Mouse (Mus musculus) layer of hippocampus, adult 11-12 months (tissue): Measurements from ENCODE around the gene Atl2.

Experiments
- DNase-seq: peaks from one replicate; pipeline ENCODE4 v3.0.0; 2022; ENCODE audit warnings: low spot score

Atl2 gene

DNA sequence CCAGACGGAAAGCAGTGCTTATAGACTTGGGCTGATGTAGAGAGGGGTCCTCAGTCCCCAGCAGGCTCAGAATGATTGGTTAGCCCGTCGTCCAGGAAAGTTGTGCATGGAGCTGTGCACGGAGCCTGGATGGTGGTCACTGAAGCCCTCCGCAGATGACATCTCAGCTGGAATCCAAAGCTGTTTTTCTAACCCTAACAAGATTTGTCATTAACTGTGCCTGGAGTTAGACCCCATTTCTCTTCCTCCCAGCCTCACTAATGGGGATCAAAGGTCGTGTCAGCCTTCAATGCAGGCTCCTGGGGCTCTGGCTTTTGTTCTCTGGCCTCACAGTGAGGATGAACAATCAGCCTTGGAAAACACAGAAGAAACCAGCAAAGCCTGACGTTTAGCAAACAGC, 77.9 kb downstream of the Atl2 start:
- no peak for DNase-seq

DNA sequence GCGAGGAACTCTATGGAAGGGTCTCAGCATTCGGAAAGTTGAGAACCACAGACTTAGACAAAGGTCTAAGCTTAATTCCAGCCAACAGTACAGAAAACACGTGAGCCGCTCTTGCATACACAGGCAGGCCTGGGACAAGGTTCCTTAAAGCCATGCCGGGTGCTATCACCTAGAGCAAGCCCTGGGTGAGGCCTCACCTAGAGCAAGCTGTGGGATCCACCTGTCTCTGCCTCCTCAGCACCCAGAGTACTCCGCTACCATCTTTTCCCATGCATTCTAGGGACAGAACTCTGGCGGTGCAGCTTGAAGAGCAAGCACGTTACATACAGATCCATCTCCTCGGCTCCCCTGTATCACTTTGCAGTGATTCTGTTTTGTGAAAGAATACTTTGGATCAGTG, 78.4 kb downstream of the Atl2 start:
- no peak for DNase-seq

GRCm38 (mm10) chr17:79816896-79817295, 79.0 kb downstream of the Atl2 start:
- DNase-seq: no peak

DNA sequence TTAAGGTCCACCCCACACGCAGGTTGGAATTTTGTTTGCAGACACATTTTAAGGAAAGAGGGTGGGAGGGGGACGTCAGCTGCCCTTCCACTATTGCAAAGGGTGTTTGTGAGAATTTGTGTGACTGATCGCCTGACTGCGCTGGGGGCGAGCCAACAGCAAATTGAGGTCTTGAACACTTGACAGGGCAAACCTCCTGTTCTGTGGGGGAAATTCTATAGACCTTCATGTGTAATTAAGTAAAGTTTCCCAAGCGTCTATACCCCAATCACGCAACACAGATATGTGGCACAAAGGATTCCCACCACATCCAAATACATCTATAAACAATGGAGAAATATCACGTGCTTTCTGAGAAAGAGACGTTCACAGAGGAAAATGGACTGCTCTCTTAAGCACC, 85.5 kb downstream of the Atl2 start:
- DNase-seq: no peak

DNA sequence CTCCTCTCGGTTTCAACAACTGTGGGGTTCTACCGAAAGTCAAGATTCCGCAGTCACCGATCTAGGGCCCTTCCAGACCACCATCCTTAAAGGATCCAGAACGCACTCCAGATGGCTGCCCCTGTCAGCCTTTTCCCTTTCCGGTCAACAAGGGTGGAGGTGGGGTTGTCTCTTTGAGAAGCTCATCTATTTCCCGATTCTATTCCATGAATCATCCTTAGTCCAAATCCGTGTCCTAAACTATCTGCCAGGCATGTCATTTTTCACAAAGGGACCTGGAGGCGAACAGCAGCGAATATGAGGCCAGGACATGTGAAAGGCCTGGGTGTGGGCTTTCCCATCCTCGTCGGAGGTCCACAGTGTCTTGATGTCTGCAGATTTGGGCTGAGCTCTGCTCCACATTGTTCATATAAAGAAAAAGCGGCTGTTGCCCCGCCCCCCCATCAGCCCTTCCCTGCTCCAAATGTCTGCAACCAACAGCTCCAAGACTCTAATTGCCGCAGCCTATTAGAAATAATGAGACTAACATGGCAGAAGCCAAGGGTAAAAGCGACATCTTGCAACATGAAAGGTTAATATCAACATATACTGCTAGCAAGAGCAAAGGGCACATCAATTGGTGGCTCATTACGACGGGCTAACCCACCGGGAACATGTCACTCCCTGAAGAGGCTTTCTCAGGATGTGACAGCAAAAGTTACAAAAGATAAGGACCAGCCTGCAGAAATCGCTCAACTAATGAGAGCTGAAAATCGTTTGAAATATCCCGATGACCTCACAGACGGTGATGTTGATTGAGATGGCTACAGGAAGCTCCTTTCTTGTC, 86.2 kb downstream of the Atl2 start:
- DNase-seq: no peak

GRCm38 (mm10) chr17:79807237-79807930, 88.5 kb downstream of the Atl2 start:
- no peak for DNase-seq

- DNase-seq: no peak
Measured at GRCm38 (mm10) chr17:79804747-79805146, 91.2 kb downstream of the Atl2 start.

DNA sequence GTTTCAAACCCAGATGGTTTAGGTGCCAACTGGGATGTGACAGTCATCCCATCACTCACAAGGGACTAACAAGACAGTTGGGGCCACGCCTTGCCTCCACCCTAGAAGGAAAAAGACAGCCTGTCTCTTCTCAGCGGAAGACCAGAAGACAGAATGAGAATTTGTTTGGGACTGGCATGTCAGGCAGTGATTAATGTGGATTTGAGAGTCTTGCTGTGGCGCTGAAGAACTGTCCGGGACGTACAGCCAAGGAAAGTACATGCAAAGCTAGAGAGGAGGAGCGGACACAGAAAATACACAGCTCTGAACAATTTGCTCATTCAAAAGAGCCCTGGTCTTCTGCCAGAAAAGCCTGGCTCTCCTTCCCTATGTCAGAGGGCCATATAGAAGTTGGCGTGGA, 93.9 kb downstream of the Atl2 start:
- DNase-seq: no peak

DNA sequence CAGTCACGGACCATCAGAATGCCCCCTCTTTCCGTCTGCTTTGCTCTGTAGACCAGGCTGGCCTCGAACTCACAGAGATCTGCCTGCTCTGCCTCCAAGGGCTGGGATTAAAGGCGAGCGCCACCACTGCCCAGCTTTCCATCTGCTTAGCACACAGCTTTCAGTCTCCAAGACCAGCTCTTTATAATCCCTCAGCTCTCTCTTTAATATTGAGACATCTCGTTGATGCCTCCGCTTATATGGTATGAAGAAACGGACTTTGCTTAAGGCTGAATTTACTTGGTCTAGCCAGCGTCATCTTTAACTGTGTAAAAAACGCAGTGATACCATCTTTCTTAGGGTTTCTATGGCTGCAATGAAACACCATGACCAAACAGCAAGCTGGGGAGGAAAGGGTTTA, 97.1 kb downstream of the Atl2 start:
- no peak for DNase-seq
